Mouse (Mus musculus) megakaryocyte, adult 5-6 weeks (primary cell): ENCODE data around the gene Ankrd44. TPM values are rescaled to one million over a fixed set of nuclear protein-coding genes. Genes with fewer than 3 reads are reported as not detected.

Experiments
- ATAC-seq: 2 replicates; pipeline ENCODE4 v1.8.0; 2016; ENCODE audit warnings: mild to moderate bottlenecking, inconsistent platforms; ENCODE audit not compliant: poor library complexity, severe bottlenecking
- total RNA-seq, 2 experiments: library from RNA; stranded (forward) in 1 of 2; stranded (reverse) in 1 of 2; fragments of 153-499, 151-499 nt in 1 of 2; fragments of 221-1000, 200-1000 nt in 1 of 2; gene quantifications; 2 replicates each; pipeline versions ENCODE4 v1.2.3 to v1.2.4; 2015 to 2017

The Ankrd44 gene
- total RNA-seq, 2 experiments from 2014 or later, result 124 to 209 TPM

- no peak for ATAC-seq
Measured at GRCm38 (mm10) chr1:54776116-54776515, 150.1 kb downstream of the Ankrd44 start.

GRCm38 (mm10) chr1:54772843-54773242 is 153.3 kb downstream of the Ankrd44 start:
- ATAC-seq, result no peak

GRCm38 (mm10) chr1:54771471-54771870 is 154.7 kb downstream of the Ankrd44 start:
- no peak for ATAC-seq

- ATAC-seq, result no peak
Measured at GRCm38 (mm10) chr1:54767221-54767620, 159.0 kb downstream of the Ankrd44 start.

- ATAC-seq, result no peak
Measured at GRCm38 (mm10) chr1:54765632-54766238, 160.5 kb downstream of the Ankrd44 start.

GRCm38 (mm10) chr1:54762216-54762807 is 163.9 kb downstream of the Ankrd44 start:
- no peak for ATAC-seq

GRCm38 (mm10) chr1:54759841-54760240 is 166.3 kb downstream of the Ankrd44 start:
- ATAC-seq, result no peak

GRCm38 (mm10) chr1:54757291-54757690 is 168.9 kb downstream of the Ankrd44 start:
- no peak for ATAC-seq

- ATAC-seq, result no peak
Measured at GRCm38 (mm10) chr1:54755690-54756365, 170.4 kb downstream of the Ankrd44 start.

GRCm38 (mm10) chr1:54749961-54750360 is 176.2 kb downstream of the Ankrd44 start:
- ATAC-seq, result no peak

GRCm38 (mm10) chr1:54749516-54749915 is 176.7 kb downstream of the Ankrd44 start:
- no peak for ATAC-seq

GRCm38 (mm10) chr1:54747785-54748420 is 178.3 kb downstream of the Ankrd44 start:
- 0 out of 2 replicates have a peak, but pooled peaks have one; percentile 27 for ATAC-seq

GRCm38 (mm10) chr1:54745666-54746065 is 180.5 kb downstream of the Ankrd44 start:
- ATAC-seq, result no peak

GRCm38 (mm10) chr1:54744171-54744570 is 182.0 kb downstream of the Ankrd44 start:
- no peak for ATAC-seq

GRCm38 (mm10) chr1:54743072-54743471 is 183.1 kb downstream of the Ankrd44 start:
- ATAC-seq, result no peak

- no peak for ATAC-seq
Measured at GRCm38 (mm10) chr1:54740936-54741335, 185.3 kb downstream of the Ankrd44 start.

- ATAC-seq, result no peak
Measured at GRCm38 (mm10) chr1:54737472-54737871, 188.7 kb downstream of the Ankrd44 start.

- ATAC-seq, result no peak
Measured at GRCm38 (mm10) chr1:54734917-54735664, 191.1 kb downstream of the Ankrd44 start.

- no peak for ATAC-seq
Measured at GRCm38 (mm10) chr1:54729316-54729715, 196.9 kb downstream of the Ankrd44 start.

- no peak for ATAC-seq
Measured at GRCm38 (mm10) chr1:54726555-54726954, 199.6 kb downstream of the Ankrd44 start.

GRCm38 (mm10) chr1:54716921-54717320 is 209.3 kb downstream of the Ankrd44 start:
- no peak for ATAC-seq
